Mouse (Mus musculus) kidney, adult 11 months (tissue): ENCODE measurements at regions not wholly inside any gene's neighbourhood (a gene's known extent, or its start where the extent isn't known, plus 50 kb on each side); places are given as distances from the start of the nearest gene placed in this dataset.

Experiments
- DNase-seq: peaks from one replicate; pipeline ENCODE4 v3.0.0; 2022

- no peak for DNase-seq
These were observed 662.2 kb downstream of the Zfp706 start for GRCm38 (mm10) chr15:36345413-36345812.

- no peak for DNase-seq
These were observed 667.5 kb downstream of the Zfp706 start for GRCm38 (mm10) chr15:36339971-36340550.

GRCm38 (mm10) chr15:36338766-36339165, 668.8 kb downstream of the Zfp706 start:
- DNase-seq = no peak

- no peak for DNase-seq
These were observed 670.7 kb downstream of the Zfp706 start for GRCm38 (mm10) chr15:36336857-36337256.

DNA sequence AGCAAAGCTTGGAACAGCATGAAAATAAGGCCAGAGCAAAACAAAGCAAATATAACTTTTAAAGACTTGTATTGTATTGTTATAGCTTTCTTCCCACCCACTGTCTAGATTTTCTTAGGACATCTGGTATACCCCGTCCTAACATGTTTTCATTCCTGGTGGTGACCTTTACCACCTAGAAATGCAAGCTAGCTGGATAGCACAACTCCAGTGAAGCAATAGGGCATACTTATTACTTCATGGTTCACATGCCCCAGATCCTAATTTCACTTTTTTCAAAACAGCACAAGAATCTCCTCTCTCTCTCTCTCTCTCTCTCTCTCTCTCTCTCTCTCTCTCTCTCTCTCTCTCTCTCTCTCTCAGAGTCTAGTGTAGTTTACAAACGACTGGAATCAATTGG, 672.5 kb downstream of the Zfp706 start:
- no peak for DNase-seq

- no peak for DNase-seq
These were observed 673.0 kb downstream of the Zfp706 start for GRCm38 (mm10) chr15:36334436-36335113.

GRCm38 (mm10) chr15:36333857-36334256, 673.7 kb downstream of the Zfp706 start:
- no peak for DNase-seq

- no peak for DNase-seq
These were observed 674.3 kb downstream of the Zfp706 start for GRCm38 (mm10) chr15:36333265-36333664.
